Mouse (Mus musculus) kidney, adult 2 months (tissue): ENCODE data around the gene Hoxd8. TPM values are rescaled to one million over a fixed set of nuclear protein-coding genes. Genes with fewer than 3 reads are reported as not detected.

Source experiments
- DNase-seq: peaks from one replicate; pipeline ENCODE4 v3.0.0; 2021
- H3K27ac ChIP-seq: fragments of 200-500 bp; 2 replicates; pipeline ENCODE4 v1.5.1; 2012; ENCODE audit warnings: low read depth, low read length, control low read depth, inconsistent platforms; ENCODE audit not compliant: insufficient read depth
- H3K27me3 ChIP-seq: fragments of 200-500 bp; replicated peaks from 2 replicates; pipeline ENCODE4 v1.6.1; 2012; ENCODE audit warnings: mild to moderate bottlenecking, moderate library complexity, low read length, inconsistent platforms; ENCODE audit not compliant: control insufficient read depth, insufficient read depth
- H3K36me3 ChIP-seq: fragments of 200-500 bp; 2 replicates; pipeline ENCODE4 v1.6.1; 2012; ENCODE audit warnings: mild to moderate bottlenecking, moderate library complexity, low read length, inconsistent platforms; ENCODE audit not compliant: control insufficient read depth, insufficient read depth
- H3K4me1 ChIP-seq: fragments of 200-500 bp; 2 replicates; pipeline ENCODE4 v1.6.1; 2011; ENCODE audit warnings: low read length; ENCODE audit not compliant: control insufficient read depth, insufficient read depth
- H3K4me3 ChIP-seq: fragments of 200-500 bp; 2 replicates; pipeline ENCODE4 v1.5.1; 2011; ENCODE audit warnings: mild to moderate bottlenecking, low read depth, low read length, control low read depth; ENCODE audit not compliant: insufficient read depth
- CTCF ChIP-seq: fragments of 200-500 bp; conservative IDR thresholded peaks from 2 replicates; pipeline ENCODE4 v1.5.1; 2011; ENCODE audit warnings: low read depth, mild to moderate bottlenecking, control low read depth, low read length, moderate library complexity, mixed read lengths; ENCODE audit not compliant: insufficient read depth, insufficient read length
- POLR2A ChIP-seq: fragments of 200-500 bp; IDR thresholded peaks from one replicate; pipeline ENCODE4 v1.6.1; 2011; ENCODE audit warnings: low read depth, low read length, control low read depth
- WGBS: fragments of 180-500 bp; shearing (Covaris S2); methylation state at CpG from one replicate; pipeline ENCODE4 v1.1.7; 2018; 5-methylcytosine and 5-hydroxymethylcytosine counted together
- polyA plus RNA-seq: library from polyadenylated mRNA; depleted of rRNA; stranded (reverse); fragments of >200 nt; gene quantifications from 2 replicates; pipeline ENCODE4 v1.2.3, GENCODE M21; 2012

Gene Hoxd8
- polyA plus RNA-seq, 1 experiment, result 45.8 TPM

- TF ChIP-seq CTCF (no peak), POLR2A (no peak)
- Histone ChIP-seq H3K36me3 (no peaks in the 10 kb centered on the region), H3K27ac (no peak overlapping the region), H3K4me1 (no peaks in the 10 kb centered on the region), H3K27me3 (peaks cover 10% of the 10 kb centered on the region), H3K4me3 (no peak overlapping the region)
- 10% methylated on average over 36 of the region's 36 CpGs for WGBS
- DNase-seq, result no peak
Measured at GRCm38 (mm10) chr2:74667191-74667841, 37.1 kb upstream of the Hoxd8 start.

GRCm38 (mm10) chr2:74667842-74668357, 36.5 kb upstream of the Hoxd8 start, which contains the start of gene Hoxd13:
Gene Hoxd13, plus strand, starts transcription at chr2:74668310.
- Histone ChIP-seq H3K36me3 (no peaks in the 10 kb centered on the region), H3K27me3 (peaks cover 10% of the 10 kb centered on the region), H3K27ac (no peak within 1 kb of the TSS), H3K4me3 (peak within 1 kb of the TSS; percentile 5; the same call in 1 of the 2 replicates), H3K4me1 (no peaks in the 10 kb centered on the region)
- no peak for DNase-seq
- no peak for TF ChIP-seq POLR2A
- no peak for TF ChIP-seq CTCF
- WGBS, result 1% methylated on average over 23 of the region's 51 CpGs

GRCm38 (mm10) chr2:74668370-74669229, 35.8 kb upstream of the Hoxd8 start:
- H3K4me3 ChIP-seq, result peak overlapping the region; percentile 5; the same call in 1 of the 2 replicates
- 1% methylated on average over 73 of the region's 74 CpGs for WGBS
- TF ChIP-seq POLR2A, result no peak
- TF ChIP-seq CTCF, result no peak
- no peak overlapping the region for H3K27ac ChIP-seq
- no peaks in the 10 kb centered on the region for H3K4me1 ChIP-seq
- DNase-seq, result peak; percentile 40
- no peaks in the 10 kb centered on the region for H3K36me3 ChIP-seq
- H3K27me3 ChIP-seq, result peaks cover 11% of the 10 kb centered on the region

GRCm38 (mm10) chr2:74669230-74669578, 35.2 kb upstream of the Hoxd8 start:
- Histone ChIP-seq H3K4me1 (no peaks in the 10 kb centered on the region), H3K27me3 (peaks cover 11% of the 10 kb centered on the region), H3K27ac (no peak overlapping the region), H3K4me3 (no peak overlapping the region), H3K36me3 (no peaks in the 10 kb centered on the region)
- no peak for DNase-seq
- WGBS, result 10% methylated on average over 3 of the region's 3 CpGs
- TF ChIP-seq CTCF (no peak), POLR2A (no peak)

GRCm38 (mm10) chr2:74669650-74670235, 34.7 kb upstream of the Hoxd8 start:
- DNase-seq, result no peak
- no peaks in the 10 kb centered on the region for H3K36me3 ChIP-seq
- WGBS, result 20% methylated on average over 14 of the region's 14 CpGs

GRCm38 (mm10) chr2:74670632-74671188, 33.7 kb upstream of the Hoxd8 start:
- Histone ChIP-seq H3K4me3 (no peak overlapping the region), H3K4me1 (no peaks in the 10 kb centered on the region), H3K27ac (no peak overlapping the region), H3K36me3 (no peaks in the 10 kb centered on the region), H3K27me3 (peaks cover 11% of the 10 kb centered on the region)
- no peak for DNase-seq
- WGBS, result 32% methylated on average over 3 of the region's 3 CpGs
- TF ChIP-seq CTCF (no peak), POLR2A (no peak)

More at GRCm38 (mm10) chr2:74669650-74670235, 34.7 kb upstream of the Hoxd8 start:
- H3K4me3 ChIP-seq, result no peak overlapping the region
- TF ChIP-seq CTCF (no peak), POLR2A (no peak)
- H3K27me3 ChIP-seq, result peaks cover 11% of the 10 kb centered on the region
- no peak overlapping the region for H3K27ac ChIP-seq
- no peaks in the 10 kb centered on the region for H3K4me1 ChIP-seq

- no peak for DNase-seq
- Histone ChIP-seq H3K4me3 (no peak overlapping the region), H3K36me3 (no peaks in the 10 kb centered on the region), H3K27me3 (peaks cover 11% of the 10 kb centered on the region), H3K4me1 (no peaks in the 10 kb centered on the region), H3K27ac (no peak overlapping the region)
- TF ChIP-seq POLR2A, result no peak
- no peak for TF ChIP-seq CTCF
- WGBS, result 75% methylated on average over 5 of the region's 5 CpGs
Measured at GRCm38 (mm10) chr2:74671847-74672246, 32.6 kb upstream of the Hoxd8 start.
